Mouse (Mus musculus) forebrain, embryonic 11.5 days (tissue): ENCODE measurements around the gene Tsga10. TPM values are rescaled to one million over a fixed set of nuclear protein-coding genes. Genes with fewer than 3 reads are reported as not detected.

Experiments used
- ATAC-seq: fragments of 200-750 bp; cut with Nextera tagmentation; replicated peaks from 2 replicates; pipeline ENCODE4 v1.8.0; 2017; ENCODE audit warnings: moderate TSS enrichment; ENCODE audit not compliant: low FRiP score
- DNase-seq: peaks from one replicate; pipeline ENCODE4 v3.0.0-alpha.2; 2017; ENCODE audit warnings: low spot score
- H3K27ac ChIP-seq: fragments of 300-500 bp; sonication (generic); 2 replicates; pipeline ENCODE4 v1.5.1; 2014; ENCODE audit warnings: low read depth, low read length
- H3K27me3 ChIP-seq: fragments of 300-500 bp; sonication (generic); 2 replicates; pipeline ENCODE4 v1.6.1; 2014; ENCODE audit warnings: mild to moderate bottlenecking, low read length, mixed read lengths; ENCODE audit not compliant: control insufficient read depth, insufficient read depth
- H3K36me3 ChIP-seq: fragments of 300-500 bp; sonication (generic); 2 replicates; pipeline ENCODE4 v1.6.1; 2014; ENCODE audit warnings: mild to moderate bottlenecking, low read length, moderate library complexity, mixed read lengths; ENCODE audit not compliant: control insufficient read depth, insufficient read depth
- H3K4me1 ChIP-seq: fragments of 300-500 bp; sonication (generic); replicated peaks from 2 replicates; pipeline ENCODE4 v1.6.1; 2014; ENCODE audit warnings: low read length, mixed read lengths; ENCODE audit not compliant: control insufficient read depth, insufficient read depth
- H3K4me2 ChIP-seq: fragments of 300-500 bp; sonication (generic); 2 replicates; pipeline ENCODE4 v1.6.1; 2014; ENCODE audit warnings: low read depth, mild to moderate bottlenecking, low read length, moderate library complexity, mixed read lengths; ENCODE audit not compliant: severe bottlenecking
- H3K4me3 ChIP-seq: fragments of 300-500 bp; sonication (generic); 2 replicates; pipeline ENCODE4 v1.5.1; 2014; ENCODE audit warnings: low read depth, low read length
- H3K9ac ChIP-seq: fragments of 300-500 bp; sonication (generic); 2 replicates; pipeline ENCODE4 v1.6.1; 2014; ENCODE audit warnings: low read length
- H3K9me3 ChIP-seq: fragments of 300-500 bp; sonication (generic); 2 replicates; pipeline ENCODE4 v1.6.1; 2016; ENCODE audit warnings: low read length, mixed read lengths; ENCODE audit not compliant: control insufficient read depth
- WGBS: fragments of 180-500 bp; shearing (Covaris S2); extraction: QIAGEN DNeasy Blood & Tissue Kit; methylation state at CpG from one replicate; pipeline ENCODE4 v1.1.7; 2014; 5-methylcytosine and 5-hydroxymethylcytosine counted together
- polyA plus RNA-seq: library from polyadenylated mRNA; unstranded; fragments of >200 nt; fragmentation: Nextera tagmentation; extraction: Ambion mirVana; gene quantifications from 2 replicates; pipeline ENCODE4 v1.2.1, GENCODE M21; 2014

Tsga10 gene
- polyA plus RNA-seq, 1 experiment from 2014 or later = 14.2 TPM

GRCm38 (mm10) chr1:37868640-37869039 lies 2.4 kb upstream of the Tsga10 start:
- no peak for ATAC-seq
- Histone ChIP-seq H3K36me3 (no peaks in the 10 kb centered on the region), H3K9me3 (no peaks in the 10 kb centered on the region), H3K9ac (no peak overlapping the region), H3K4me2 (no peak overlapping the region), H3K27me3 (no peaks in the 10 kb centered on the region; the same call in 1 of the 2 replicates), H3K27ac (no peak overlapping the region), H3K4me1 (no peaks in the 10 kb centered on the region; the same call in 1 of the 2 replicates), H3K4me3 (no peak overlapping the region)
- 71% methylated on average over 10 of the region's 10 CpGs for WGBS
- DNase-seq = no peak

- no peak for ATAC-seq
- H3K27me3 ChIP-seq = no peaks in the 10 kb centered on the region; the same call in 1 of the 2 replicates
- no peak overlapping the region for H3K9ac ChIP-seq
- DNase-seq = no peak
- H3K4me2 ChIP-seq = no peak overlapping the region
- H3K9me3 ChIP-seq = no peaks in the 10 kb centered on the region
- no peak overlapping the region for H3K4me3 ChIP-seq
- H3K27ac ChIP-seq = no peak overlapping the region
- 70% methylated on average over 10 of the region's 10 CpGs for WGBS
- no peaks in the 10 kb centered on the region; the same call in 1 of the 2 replicates for H3K4me1 ChIP-seq
- H3K36me3 ChIP-seq = no peaks in the 10 kb centered on the region
Measured at GRCm38 (mm10) chr1:37867684-37868322, 1.6 kb upstream of the Tsga10 start.

GRCm38 (mm10) chr1:37867056-37867455 lies 827 bp upstream of the Tsga10 start:
- no peak overlapping the region for H3K4me2 ChIP-seq
- H3K4me3 ChIP-seq = no peak overlapping the region
- no peak overlapping the region for H3K9ac ChIP-seq
- no peaks in the 10 kb centered on the region; the same call in 1 of the 2 replicates for H3K27me3 ChIP-seq
- WGBS = 78% methylated on average over 1 of the region's 1 CpGs
- no peak overlapping the region for H3K27ac ChIP-seq
- no peaks in the 10 kb centered on the region; the same call in 1 of the 2 replicates for H3K4me1 ChIP-seq
- H3K36me3 ChIP-seq = no peaks in the 10 kb centered on the region
- ATAC-seq (no peak), DNase-seq (peak; percentile 57)
- H3K9me3 ChIP-seq = no peaks in the 10 kb centered on the region

GRCm38 (mm10) chr1:37865401-37866215 lies 621 bp downstream of the Tsga10 start:
- DNase-seq (no peak), ATAC-seq (no peak)
- no peaks in the 10 kb centered on the region for H3K9me3 ChIP-seq
- peak overlapping the region; percentile 86 for H3K27ac ChIP-seq
- H3K4me1 ChIP-seq = no peaks in the 10 kb centered on the region; the same call in 1 of the 2 replicates
- peak overlapping the region; percentile 70 for H3K9ac ChIP-seq
- H3K36me3 ChIP-seq = no peaks in the 10 kb centered on the region
- peak overlapping the region; percentile 74 for H3K4me2 ChIP-seq
- 11% methylated on average over 23 of the region's 23 CpGs for WGBS
- H3K4me3 ChIP-seq = peak overlapping the region; percentile 61
- no peaks in the 10 kb centered on the region; the same call in 1 of the 2 replicates for H3K27me3 ChIP-seq

GRCm38 (mm10) chr1:37864511-37865400 lies 1.5 kb downstream of the Tsga10 start:
- Histone ChIP-seq H3K27ac (peak overlapping the region; percentile 86), H3K9me3 (no peaks in the 10 kb centered on the region), H3K4me1 (no peaks in the 10 kb centered on the region; the same call in 1 of the 2 replicates), H3K9ac (peak overlapping the region; percentile 70), H3K36me3 (no peaks in the 10 kb centered on the region), H3K27me3 (no peaks in the 10 kb centered on the region; the same call in 1 of the 2 replicates), H3K4me3 (peak overlapping the region; percentile 61), H3K4me2 (peak overlapping the region; percentile 74)
- ATAC-seq (peak; percentile 99), DNase-seq (peak; percentile 100)
- WGBS = under 1% methylated on average over 63 of the region's 90 CpGs

- no peak overlapping the region for H3K9ac ChIP-seq
- WGBS = 74% methylated on average over 2 of the region's 2 CpGs
- no peak overlapping the region for H3K4me3 ChIP-seq
- DNase-seq (no peak), ATAC-seq (no peak)
- H3K9me3 ChIP-seq = no peaks in the 10 kb centered on the region
- no peaks in the 10 kb centered on the region for H3K4me1 ChIP-seq
- no peak overlapping the region for H3K27ac ChIP-seq
- no peaks in the 10 kb centered on the region for H3K36me3 ChIP-seq
- H3K27me3 ChIP-seq = no peaks in the 10 kb centered on the region
- no peak overlapping the region for H3K4me2 ChIP-seq
Measured at GRCm38 (mm10) chr1:37850696-37851095, 15.5 kb downstream of the Tsga10 start.

GRCm38 (mm10) chr1:37846878-37847277 lies 19.4 kb downstream of the Tsga10 start:
- Histone ChIP-seq H3K4me3 (no peak overlapping the region), H3K27me3 (no peaks in the 10 kb centered on the region), H3K9me3 (no peaks in the 10 kb centered on the region), H3K4me2 (no peak overlapping the region), H3K9ac (no peak overlapping the region), H3K27ac (no peak overlapping the region), H3K36me3 (no peaks in the 10 kb centered on the region), H3K4me1 (no peaks in the 10 kb centered on the region)
- ATAC-seq = no peak
- DNase-seq = no peak
- WGBS = 87% methylated on average over 8 of the region's 8 CpGs

- Histone ChIP-seq H3K4me3 (no peak overlapping the region), H3K36me3 (no peaks in the 10 kb centered on the region), H3K9me3 (no peaks in the 10 kb centered on the region), H3K27me3 (no peaks in the 10 kb centered on the region), H3K4me1 (no peaks in the 10 kb centered on the region), H3K9ac (no peak overlapping the region), H3K27ac (no peak overlapping the region), H3K4me2 (no peak overlapping the region)
- DNase-seq (no peak), ATAC-seq (no peak)
- WGBS = 84% methylated on average over 2 of the region's 2 CpGs
Measured at GRCm38 (mm10) chr1:37831681-37832080, 34.5 kb downstream of the Tsga10 start.
